ENCODE assay signal across 21 mouse cellular contexts in the genomic region with DNA sequence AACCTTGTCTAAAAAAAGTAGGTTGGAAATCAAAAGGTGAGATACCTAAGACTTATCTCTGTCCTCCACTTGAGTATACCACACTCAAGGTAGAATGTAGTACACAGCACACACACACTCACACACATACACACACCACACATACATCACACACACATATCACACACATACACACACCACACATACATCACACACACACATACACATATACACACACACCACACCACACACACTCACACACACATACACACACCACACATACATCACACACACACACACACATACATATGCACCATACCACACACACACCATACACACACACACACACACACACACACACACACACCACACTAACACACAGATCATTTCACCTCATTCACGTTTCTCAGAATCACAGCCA. TPM values are rescaled to one million over a fixed set of nuclear protein-coding genes. Genes with fewer than 3 reads are reported as not detected.
"Had no signal": no experiment of that assay in that cellular context is flagged by ENCODE, and none has a peak within 500 bp of the region (broad histone marks: within the 10 kb centered on the region; RNA-seq: fewer than 3 reads in every experiment).

No protein-coding gene starts in this region.

- H3K9me3 ChIP-seq: limb, embryonic 12.5 days; limb, embryonic 15.5 days; neural tube, embryonic 12.5 days; neural tube, embryonic 15.5 days had no signal

- H3K4me3 ChIP-seq: limb, embryonic 12.5 days; limb, embryonic 15.5 days; neural tube, embryonic 12.5 days; neural tube, embryonic 15.5 days had no signal

- ATAC-seq: liver, postnatal 0 days had no signal

- DNase-seq: kidney, adult 18-20 months; kidney, adult 9 months; kidney, postnatal 14 days; kidney, postnatal 4 days; left cerebral cortex, postnatal 4 days; liver, postnatal 0 days; lung, embryonic 14.5 days; lung, postnatal 10 days; lung, postnatal 4 days; right cerebral cortex, adult 18-20 months; right cerebral cortex, postnatal 14 days; right cerebral cortex, postnatal 4 days; thymus, adult 18-20 months; thymus, postnatal 36 days had no signal

- H3K27ac ChIP-seq: limb, embryonic 12.5 days; limb, embryonic 15.5 days; liver, embryonic 14.5 days; neural tube, embryonic 12.5 days; neural tube, embryonic 15.5 days had no signal

- H3K4me2 ChIP-seq: limb, embryonic 12.5 days; limb, embryonic 15.5 days; liver, embryonic 11.5 days; lung, embryonic 14.5 days; neural tube, embryonic 12.5 days; neural tube, embryonic 15.5 days had no signal

- H3K9ac ChIP-seq: limb, embryonic 12.5 days; limb, embryonic 15.5 days; liver, embryonic 14.5 days; liver, postnatal 0 days; lung, embryonic 14.5 days; neural tube, embryonic 12.5 days; neural tube, embryonic 15.5 days had no signal

- H3K36me3 ChIP-seq: limb, embryonic 12.5 days; limb, embryonic 15.5 days; neural tube, embryonic 12.5 days; neural tube, embryonic 15.5 days had no signal

RNA-seq across cellular contexts. Expression of a gene that starts 2.8 kb away (rescaled TPM):
- polyA plus RNA-seq: testis, adult 2 months had no signal
